ENCODE assay signal across 22 mouse cellular contexts in the genomic region with DNA sequence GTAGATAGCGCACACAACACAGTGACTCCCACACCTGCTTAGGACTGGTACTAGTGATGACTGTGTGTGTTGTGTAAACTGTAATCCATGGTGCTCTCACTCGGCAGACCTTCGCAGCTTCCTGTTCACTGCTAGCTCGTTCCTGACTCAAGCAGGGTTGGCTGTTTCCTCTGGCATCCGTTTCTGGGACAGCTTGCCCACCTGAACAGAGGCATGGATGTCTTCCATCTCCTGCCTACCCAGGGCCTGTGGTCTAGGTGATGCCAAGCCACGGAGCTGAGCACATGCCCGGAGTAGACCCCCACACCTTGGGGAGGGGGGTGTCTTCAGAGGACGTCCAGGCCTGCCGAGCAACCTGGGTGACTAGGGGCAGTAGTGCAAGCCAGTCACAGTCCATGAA. TPM values are rescaled to one million over a fixed set of nuclear protein-coding genes. Genes with fewer than 3 reads are reported as not detected.
DNase-seq lines count a peak whose midpoint lies in the region; ATAC-seq lines count a peak whose summit lies in the region.
"Had no signal": no experiment of that assay in that cellular context is flagged by ENCODE, and none has a peak within 500 bp of the region (broad histone marks: within the 10 kb centered on the region; RNA-seq: fewer than 3 reads in every experiment).

No protein-coding gene starts in this region.

- 76% methylated on average over 9 of the region's 9 CpGs for WGBS in hindbrain, embryonic 16.5 days
- 86% methylated on average over 9 of the region's 9 CpGs for WGBS in hindbrain, embryonic 14.5 days

- no peaks in the 10 kb centered on the region for H3K9me3 ChIP-seq in hindbrain, embryonic 16.5 days (ENCODE audit: control insufficient read depth, low read length)
- no peaks in the 10 kb centered on the region for H3K9me3 ChIP-seq in hindbrain, embryonic 14.5 days (ENCODE audit: control insufficient read depth, low read length)
- H3K9me3 ChIP-seq: stomach, embryonic 15.5 days had no signal

- peak; percentile 10; the same call in 1 of the 2 replicates for ATAC-seq in hindbrain, embryonic 16.5 days
- ATAC-seq in hindbrain, embryonic 14.5 days (ENCODE audit: low FRiP score) = no peak
- ATAC-seq in megakaryocyte progenitor cell, adult 5-6 weeks (replicated peaks; ENCODE audit: poor library complexity) = peak; percentile 9; the same call in 1 of the 2 replicates
- ATAC-seq: lung, postnatal 0 days had no signal

- no peak overlapping the region for H3K4me2 ChIP-seq in hindbrain, embryonic 16.5 days (ENCODE audit: low read length)
- no peak overlapping the region for H3K4me2 ChIP-seq in hindbrain, embryonic 14.5 days (replicated peaks)
- H3K4me2 ChIP-seq: stomach, embryonic 15.5 days had no signal

- no peaks in the 10 kb centered on the region for H3K36me3 ChIP-seq in hindbrain, embryonic 16.5 days (ENCODE audit: control insufficient read depth, insufficient read depth, low read length)
- no peaks in the 10 kb centered on the region for H3K36me3 ChIP-seq in hindbrain, embryonic 14.5 days (replicated peaks; ENCODE audit: control insufficient read depth, insufficient read depth)
- H3K36me3 ChIP-seq: stomach, embryonic 15.5 days had no signal

- peaks cover 8% of the 10 kb centered on the region for H3K4me1 ChIP-seq in hindbrain, embryonic 16.5 days (ENCODE audit: control insufficient read depth, insufficient read depth, low read depth, low read length)
- no peaks in the 10 kb centered on the region; the same call in 1 of the 2 replicates for H3K4me1 ChIP-seq in hindbrain, embryonic 14.5 days (replicated peaks; ENCODE audit: control insufficient read depth, insufficient read depth, low read length)
- H3K4me1 ChIP-seq: stomach, embryonic 15.5 days had no signal

- H3K4me3 ChIP-seq in hindbrain, embryonic 16.5 days (ENCODE audit: low read length) = no peak overlapping the region
- H3K4me3 ChIP-seq in hindbrain, embryonic 14.5 days (replicated peaks; ENCODE audit: low read length) = no peak overlapping the region
- H3K4me3 ChIP-seq: gastrocnemius, adult 2 months; stomach, embryonic 15.5 days had no signal

- H3K27me3 ChIP-seq in hindbrain, embryonic 16.5 days (replicated peaks; ENCODE audit: control insufficient read depth, insufficient read depth, low read length) = no peaks in the 10 kb centered on the region
- H3K27me3 ChIP-seq in hindbrain, embryonic 14.5 days (ENCODE audit: control insufficient read depth, insufficient read depth, low read length) = no peaks in the 10 kb centered on the region
- H3K27me3 ChIP-seq: stomach, embryonic 15.5 days had no signal

- peak; percentile 23 for DNase-seq in cerebellum, adult 9-11 months
- no peak for DNase-seq in cerebellum, postnatal 4 days (ENCODE audit: low spot score in 2 of 2)
- DNase-seq in hindbrain, embryonic 14.5 days (ENCODE audit: low spot score) = no peak
- peak; percentile 40 to 49 for DNase-seq in cerebellum, postnatal 25 days
- no peak for DNase-seq in urinary bladder, postnatal 10 days (ENCODE audit: low spot score)
- DNase-seq: embryo, embryonic 11 days; gastrocnemius, adult 2 months; heart, adult 11 months; heart, postnatal 36 days; kidney, adult 18-20 months; right cerebral cortex, postnatal 25 days; thymus, adult 2 months had no signal

- no peak overlapping the region for H3K27ac ChIP-seq in hindbrain, embryonic 16.5 days (ENCODE audit: low read depth, low read length)
- no peak overlapping the region for H3K27ac ChIP-seq in hindbrain, embryonic 14.5 days
- H3K27ac ChIP-seq: gastrocnemius, adult 2 months; kidney, postnatal 0 days; stomach, embryonic 15.5 days had no signal

- no peak overlapping the region for H3K9ac ChIP-seq in hindbrain, embryonic 16.5 days (ENCODE audit: low read depth, low read length)
- no peak overlapping the region for H3K9ac ChIP-seq in hindbrain, embryonic 14.5 days
- H3K9ac ChIP-seq: stomach, embryonic 15.5 days had no signal

RNA-seq across cellular contexts. Expression of gene Dmrtb1, which starts 54.7 kb away (rescaled TPM):
- polyA plus RNA-seq in hindbrain, embryonic 16.5 days (2015; fragmentation: Nextera tagmentation; extraction: Ambion mirVana) = 10.9 and 15.8 TPM in 2 replicates
- 6.8 and 7.6 TPM in 2 replicates for polyA plus RNA-seq in hindbrain, embryonic 14.5 days (2014; fragmentation: Nextera tagmentation; extraction: Ambion mirVana)
- total RNA-seq in megakaryocyte progenitor cell, adult 5-6 weeks (2015) = 0.66 TPM in 1 of 2 replicates, not detected in the other
- 0.75 TPM in 1 of 2 replicates, not detected in the other for total RNA-seq in megakaryocyte progenitor cell, adult 5-6 weeks (2017)
- total RNA-seq: adrenal gland, adult 18-20 months; adrenal gland, postnatal 4 days; gastrocnemius, adult 2 months; heart, postnatal 36 days; megakaryocyte, adult 5-6 weeks had no signal
- polyA plus RNA-seq: heart, embryonic 14.5 days; kidney, postnatal 0 days; liver, embryonic 16.5 days had no signal

Comparison
In these comparisons a context has a peak if more than half of its experiments do, and no peak if none do; other contexts are left out.
1. DNase-seq: peak in cerebellum, adult 9-11 months (single experiment) and cerebellum, postnatal 25 days (2 of 2); none in cerebellum, postnatal 4 days (0 of 2), hindbrain, embryonic 14.5 days (single experiment) and urinary bladder, postnatal 10 days (single experiment).